Mouse (Mus musculus): ENCODE results near the gene Ube3b. TPM values are rescaled to one million over a fixed set of nuclear protein-coding genes. Genes with fewer than 3 reads are reported as not detected.

Ube3b gene
- polyA plus RNA-seq, 1 experiment = 79.2 TPM

GRCm38 (mm10) chr5:114372565-114372964, 7.8 kb upstream of the Ube3b start:
- Histone ChIP-seq H3K4me3 (ENCODE audit: insufficient read depth, low read length) (no peak overlapping the region), H3K4me1 (ENCODE audit: control insufficient read depth, insufficient read depth, low read length) (no peaks in the 10 kb centered on the region; the same call in 1 of the 2 replicates), H3K27ac (ENCODE audit: insufficient read depth, low read length) (no peak overlapping the region)
- TF ChIP-seq CTCF (IDR thresholded peaks at IDR 0.05; ENCODE audit: extremely low read depth, insufficient read depth, low read length) = no peak
- no peak for TF ChIP-seq POLR2A (IDR thresholded peaks at IDR 0.05; ENCODE audit: extremely low read depth, insufficient read depth, low read length)

GRCm38 (mm10) chr5:114373174-114373573, 7.2 kb upstream of the Ube3b start:
- Histone ChIP-seq H3K27ac (ENCODE audit: insufficient read depth, low read length) (0 out of 2 replicates have a peak overlapping the region, but pooled peaks have one; percentile 17), H3K4me3 (ENCODE audit: insufficient read depth, low read length) (no peak overlapping the region), H3K4me1 (ENCODE audit: control insufficient read depth, insufficient read depth, low read length) (no peaks in the 10 kb centered on the region; the same call in 1 of the 2 replicates)
- TF ChIP-seq CTCF (IDR thresholded peaks at IDR 0.05; ENCODE audit: extremely low read depth, insufficient read depth, low read length) (no peak), POLR2A (IDR thresholded peaks at IDR 0.05; ENCODE audit: extremely low read depth, insufficient read depth, low read length) (no peak)

- H3K4me1 ChIP-seq (ENCODE audit: control insufficient read depth, insufficient read depth, low read length) = no peaks in the 10 kb centered on the region; the same call in 1 of the 2 replicates
- 0 out of 2 replicates have a peak overlapping the region, but pooled peaks have one; percentile 17 for H3K27ac ChIP-seq (ENCODE audit: insufficient read depth, low read length)
- TF ChIP-seq POLR2A (IDR thresholded peaks at IDR 0.05; ENCODE audit: extremely low read depth, insufficient read depth, low read length) (no peak), CTCF (IDR thresholded peaks at IDR 0.05; ENCODE audit: extremely low read depth, insufficient read depth, low read length) (no peak)
Measured at GRCm38 (mm10) chr5:114373581-114373980, 6.8 kb upstream of the Ube3b start.

GRCm38 (mm10) chr5:114374409-114375213, 5.8 kb upstream of the Ube3b start:
- H3K4me1 ChIP-seq (ENCODE audit: control insufficient read depth, insufficient read depth, low read length) = no peaks in the 10 kb centered on the region; the same call in 1 of the 2 replicates
- no peak overlapping the region for H3K4me3 ChIP-seq (ENCODE audit: insufficient read depth, low read length)
- TF ChIP-seq POLR2A (IDR thresholded peaks at IDR 0.05; ENCODE audit: extremely low read depth, insufficient read depth, low read length) = 0 out of 2 replicates have a peak, but pooled peaks have one; percentile 7
- no peak for TF ChIP-seq CTCF (IDR thresholded peaks at IDR 0.05; ENCODE audit: extremely low read depth, insufficient read depth, low read length)
- no peak overlapping the region; the same call in 1 of the 2 replicates for H3K27ac ChIP-seq (ENCODE audit: insufficient read depth, low read length)

More at GRCm38 (mm10) chr5:114373581-114373980, 6.8 kb upstream of the Ube3b start:
- no peak overlapping the region for H3K4me3 ChIP-seq (ENCODE audit: insufficient read depth, low read length)

GRCm38 (mm10) chr5:114378177-114378920, 2.1 kb upstream of the Ube3b start:
- TF ChIP-seq POLR2A (IDR thresholded peaks at IDR 0.05; ENCODE audit: extremely low read depth, insufficient read depth, low read length) = no peak
- TF ChIP-seq CTCF (IDR thresholded peaks at IDR 0.05; ENCODE audit: extremely low read depth, insufficient read depth, low read length) = no peak
- Histone ChIP-seq H3K27ac (ENCODE audit: insufficient read depth, low read length) (no peak overlapping the region), H3K4me3 (ENCODE audit: insufficient read depth, low read length) (no peak overlapping the region; the same call in 1 of the 2 replicates), H3K4me1 (ENCODE audit: control insufficient read depth, insufficient read depth, low read length) (peaks cover 5% of the 10 kb centered on the region; the same call in 1 of the 2 replicates)

GRCm38 (mm10) chr5:114378936-114379335, 1.5 kb upstream of the Ube3b start:
- TF ChIP-seq CTCF (IDR thresholded peaks at IDR 0.05; ENCODE audit: extremely low read depth, insufficient read depth, low read length) = no peak
- H3K4me1 ChIP-seq (ENCODE audit: control insufficient read depth, insufficient read depth, low read length) = peaks cover 5% of the 10 kb centered on the region; the same call in 1 of the 2 replicates
- no peak overlapping the region; the same call in 1 of the 2 replicates for H3K4me3 ChIP-seq (ENCODE audit: insufficient read depth, low read length)
- no peak overlapping the region for H3K27ac ChIP-seq (ENCODE audit: insufficient read depth, low read length)

GRCm38 (mm10) chr5:114379763-114380162, 644 bp upstream of the Ube3b start:
- TF ChIP-seq CTCF (IDR thresholded peaks at IDR 0.05; ENCODE audit: extremely low read depth, insufficient read depth, low read length) (no peak), POLR2A (IDR thresholded peaks at IDR 0.05; ENCODE audit: extremely low read depth, insufficient read depth, low read length) (no peak)
- H3K27ac ChIP-seq (ENCODE audit: insufficient read depth, low read length) = peak overlapping the region; percentile 90
- H3K4me3 ChIP-seq (ENCODE audit: insufficient read depth, low read length) = peak overlapping the region; percentile 84
- H3K4me1 ChIP-seq (ENCODE audit: control insufficient read depth, insufficient read depth, low read length) = peaks cover 5% of the 10 kb centered on the region; the same call in 1 of the 2 replicates

GRCm38 (mm10) chr5:114381013-114381351, 575 bp downstream of the Ube3b start:
- TF ChIP-seq CTCF (IDR thresholded peaks at IDR 0.05; ENCODE audit: extremely low read depth, insufficient read depth, low read length) (no peak), POLR2A (IDR thresholded peaks at IDR 0.05; ENCODE audit: extremely low read depth, insufficient read depth, low read length) (no peak)
- Histone ChIP-seq H3K4me1 (ENCODE audit: control insufficient read depth, insufficient read depth, low read length) (peaks cover 5% of the 10 kb centered on the region; the same call in 1 of the 2 replicates), H3K4me3 (ENCODE audit: insufficient read depth, low read length) (peak overlapping the region; percentile 84), H3K27ac (ENCODE audit: insufficient read depth, low read length) (peak overlapping the region; percentile 98)

- H3K27ac ChIP-seq (ENCODE audit: insufficient read depth, low read length) = no peak overlapping the region
- H3K4me3 ChIP-seq (ENCODE audit: insufficient read depth, low read length) = no peak overlapping the region
- no peak for TF ChIP-seq POLR2A (IDR thresholded peaks at IDR 0.05; ENCODE audit: extremely low read depth, insufficient read depth, low read length)
- peak; percentile 49 for TF ChIP-seq CTCF (IDR thresholded peaks at IDR 0.05; ENCODE audit: extremely low read depth, insufficient read depth, low read length)
- peaks cover 5% of the 10 kb centered on the region; the same call in 1 of the 2 replicates for H3K4me1 ChIP-seq (ENCODE audit: control insufficient read depth, insufficient read depth, low read length)
Measured at GRCm38 (mm10) chr5:114383184-114383904, 2.9 kb downstream of the Ube3b start.
